Mouse (Mus musculus): ENCODE results near the gene Dolpp1. TPM values are rescaled to one million over a fixed set of nuclear protein-coding genes. Genes with fewer than 3 reads are reported as not detected.

Gene Dolpp1
- polyA plus RNA-seq, 1 experiment from 2014 or later: 16.8 TPM

DNA sequence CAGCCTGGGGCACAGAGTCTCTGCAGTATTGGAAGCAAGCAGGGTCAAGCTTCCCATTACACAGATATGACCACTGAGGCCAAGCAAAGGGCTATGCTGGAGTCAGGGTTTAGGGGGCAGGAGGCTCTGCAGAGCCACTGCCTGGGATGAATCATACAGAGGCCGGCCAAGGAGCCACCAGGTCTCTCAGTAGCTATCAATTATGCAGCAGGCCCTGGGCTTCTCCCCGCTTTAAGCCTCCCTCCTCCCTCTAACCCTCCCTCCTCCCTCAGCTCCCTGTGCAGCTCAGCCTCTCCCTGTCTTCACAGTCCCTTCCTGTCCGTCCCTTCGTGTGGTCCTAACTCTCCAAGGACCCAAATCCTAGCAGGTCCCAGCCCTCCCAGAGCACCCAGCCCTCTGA lies 35.8 kb upstream of the Dolpp1 start:
- H3K9me3 ChIP-seq (ENCODE audit: control insufficient read depth, low read length): no peaks in the 10 kb centered on the region
- 0 out of 2 replicates have a peak overlapping the region, but pooled peaks have one; percentile 77 for H3K9ac ChIP-seq (ENCODE audit: low read length)
- no peak for ATAC-seq (ENCODE audit: insufficient number of reproducible peaks, insufficient read depth, low FRiP score, low read depth)
- 47% methylated on average over 4 of the region's 4 CpGs for WGBS
- H3K36me3 ChIP-seq (ENCODE audit: control insufficient read depth, insufficient read depth, low read length): peaks cover 36% of the 10 kb centered on the region
- H3K4me1 ChIP-seq (ENCODE audit: control insufficient read depth in 2 of 2, insufficient read depth in 2 of 2, low read length in 2 of 2): peaks cover 21 to 33% of the 10 kb centered on the region in 2 experiments
- H3K27ac ChIP-seq (replicated peaks in 1 of 2; ENCODE audit: control insufficient read depth in 1 of 2, insufficient read depth in 1 of 2, low read depth in 2 of 2, low read length in 2 of 2): peak overlapping the region in 1 of 2 experiments; percentile 89; a peak in 2 of 4 replicates
- H3K4me3 ChIP-seq (ENCODE audit: control insufficient read depth in 1 of 2, insufficient read depth in 1 of 2, low read depth in 1 of 2, low read length in 2 of 2): no peak overlapping the region
- no peaks in the 10 kb centered on the region for H3K27me3 ChIP-seq (ENCODE audit: control insufficient read depth, insufficient read depth, low read length)
- H3K4me2 ChIP-seq (ENCODE audit: low read length): no peak overlapping the region; the same call in 1 of the 2 replicates

DNA sequence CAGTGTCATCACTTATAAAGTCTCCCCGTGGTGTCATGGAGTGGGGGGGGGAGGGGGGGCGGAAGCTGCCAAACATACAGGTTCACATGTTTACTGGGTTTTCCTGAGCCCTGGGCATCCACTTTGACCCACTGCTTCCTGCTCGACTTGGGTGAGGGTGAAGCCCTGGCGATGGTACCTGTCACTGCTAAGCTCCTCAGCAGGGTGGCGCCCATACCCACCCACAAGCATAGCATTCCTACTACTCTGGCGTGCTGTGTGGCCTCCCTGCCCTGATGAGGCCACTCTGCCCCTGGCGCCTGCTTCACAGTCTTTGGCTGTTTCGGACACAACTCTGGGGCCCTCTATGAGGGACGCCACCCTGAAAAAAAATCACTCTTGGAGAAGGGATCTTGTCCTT lies 35.1 kb upstream of the Dolpp1 start:
- 41% methylated on average over 9 of the region's 9 CpGs for WGBS
- Histone ChIP-seq H3K9me3 (ENCODE audit: control insufficient read depth, low read length) (no peaks in the 10 kb centered on the region), H3K4me1 (ENCODE audit: control insufficient read depth in 2 of 2, insufficient read depth in 2 of 2, low read length in 2 of 2) (peaks cover 21 to 33% of the 10 kb centered on the region in 2 experiments), H3K9ac (ENCODE audit: low read length) (peak overlapping the region; percentile 77; the same call in 1 of the 2 replicates), H3K4me2 (ENCODE audit: low read length) (peak overlapping the region; percentile 89), H3K4me3 (ENCODE audit: control insufficient read depth in 1 of 2, insufficient read depth in 1 of 2, low read depth in 1 of 2, low read length in 2 of 2) (peak overlapping the region in 1 of 2 experiments; percentile 60; a peak in 1 of 4 replicates), H3K27me3 (ENCODE audit: control insufficient read depth, insufficient read depth, low read length) (no peaks in the 10 kb centered on the region), H3K36me3 (ENCODE audit: control insufficient read depth, insufficient read depth, low read length) (peaks cover 36% of the 10 kb centered on the region), H3K27ac (replicated peaks in 1 of 2; ENCODE audit: control insufficient read depth in 1 of 2, insufficient read depth in 1 of 2, low read depth in 2 of 2, low read length in 2 of 2) (peak overlapping the region; percentile 72 to 89)
- no peak for ATAC-seq (ENCODE audit: insufficient number of reproducible peaks, insufficient read depth, low FRiP score, low read depth)

DNA sequence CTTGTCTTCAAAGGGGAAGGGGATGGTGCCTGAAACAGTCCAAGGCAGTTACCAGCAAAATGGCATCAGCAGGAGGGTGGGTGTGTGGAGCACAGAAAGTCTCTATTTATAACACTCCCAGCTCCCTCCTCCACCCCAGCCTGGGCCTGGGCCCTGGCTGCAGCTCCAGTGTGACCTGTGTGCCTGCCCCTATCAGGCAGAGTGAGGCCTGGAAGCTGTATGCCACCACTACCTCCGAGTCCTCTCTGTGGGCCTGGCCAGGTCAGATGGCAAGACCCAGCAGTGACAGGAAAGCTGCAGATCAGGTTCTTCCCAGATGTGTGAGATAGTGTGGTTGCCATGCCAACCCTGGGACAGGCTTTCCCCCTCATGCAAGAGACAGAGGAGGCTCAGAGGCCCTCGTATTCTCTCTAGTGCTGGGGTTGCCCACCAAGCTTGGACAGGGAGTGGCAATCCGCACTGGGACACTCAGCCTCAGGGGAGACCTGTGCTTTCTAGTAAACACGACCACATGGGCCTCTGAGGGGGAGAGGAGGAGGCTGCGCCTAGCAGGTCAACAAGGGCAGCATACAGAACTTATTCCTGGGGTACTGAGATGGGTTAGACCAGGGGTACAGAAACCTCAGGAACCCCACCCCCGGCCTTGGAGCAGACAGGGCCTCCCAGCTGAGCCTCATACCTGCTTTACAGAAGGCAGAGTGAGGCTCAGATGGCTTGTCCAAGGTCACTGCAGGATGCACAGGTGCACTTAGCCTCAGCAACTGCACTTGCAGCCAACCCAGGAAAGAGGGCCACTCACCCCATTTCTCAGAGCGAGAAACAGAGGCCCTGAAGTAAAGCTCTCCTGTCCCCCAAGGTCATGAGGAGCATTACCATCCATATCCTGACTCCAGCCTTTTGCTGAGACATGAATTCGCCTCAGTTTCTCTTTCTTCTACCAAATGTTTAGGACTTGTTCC lies 34.2 kb upstream of the Dolpp1 start:
- Histone ChIP-seq H3K27me3 (ENCODE audit: control insufficient read depth, insufficient read depth, low read length) (no peaks in the 10 kb centered on the region), H3K9ac (ENCODE audit: low read length) (peak overlapping the region; percentile 77), H3K36me3 (ENCODE audit: control insufficient read depth, insufficient read depth, low read length) (peaks cover 27% of the 10 kb centered on the region), H3K4me2 (ENCODE audit: low read length) (peak overlapping the region; percentile 89), H3K4me3 (ENCODE audit: control insufficient read depth in 1 of 2, insufficient read depth in 1 of 2, low read depth in 1 of 2, low read length in 2 of 2) (peak overlapping the region; percentile 60 to 83), H3K4me1 (ENCODE audit: control insufficient read depth in 2 of 2, insufficient read depth in 2 of 2, low read length in 2 of 2) (peaks cover 21 to 33% of the 10 kb centered on the region in 2 experiments), H3K9me3 (ENCODE audit: control insufficient read depth, low read length) (0 out of 2 replicates have a peak, but pooled peaks cover 3% of the 10 kb centered on the region), H3K27ac (replicated peaks in 1 of 2; ENCODE audit: control insufficient read depth in 1 of 2, insufficient read depth in 1 of 2, low read depth in 2 of 2, low read length in 2 of 2) (peak overlapping the region; percentile 72 to 89)
- WGBS: 41% methylated on average over 8 of the region's 8 CpGs
- no peak; the same call in 1 of the 2 replicates for ATAC-seq (ENCODE audit: insufficient number of reproducible peaks, insufficient read depth, low FRiP score, low read depth)

DNA sequence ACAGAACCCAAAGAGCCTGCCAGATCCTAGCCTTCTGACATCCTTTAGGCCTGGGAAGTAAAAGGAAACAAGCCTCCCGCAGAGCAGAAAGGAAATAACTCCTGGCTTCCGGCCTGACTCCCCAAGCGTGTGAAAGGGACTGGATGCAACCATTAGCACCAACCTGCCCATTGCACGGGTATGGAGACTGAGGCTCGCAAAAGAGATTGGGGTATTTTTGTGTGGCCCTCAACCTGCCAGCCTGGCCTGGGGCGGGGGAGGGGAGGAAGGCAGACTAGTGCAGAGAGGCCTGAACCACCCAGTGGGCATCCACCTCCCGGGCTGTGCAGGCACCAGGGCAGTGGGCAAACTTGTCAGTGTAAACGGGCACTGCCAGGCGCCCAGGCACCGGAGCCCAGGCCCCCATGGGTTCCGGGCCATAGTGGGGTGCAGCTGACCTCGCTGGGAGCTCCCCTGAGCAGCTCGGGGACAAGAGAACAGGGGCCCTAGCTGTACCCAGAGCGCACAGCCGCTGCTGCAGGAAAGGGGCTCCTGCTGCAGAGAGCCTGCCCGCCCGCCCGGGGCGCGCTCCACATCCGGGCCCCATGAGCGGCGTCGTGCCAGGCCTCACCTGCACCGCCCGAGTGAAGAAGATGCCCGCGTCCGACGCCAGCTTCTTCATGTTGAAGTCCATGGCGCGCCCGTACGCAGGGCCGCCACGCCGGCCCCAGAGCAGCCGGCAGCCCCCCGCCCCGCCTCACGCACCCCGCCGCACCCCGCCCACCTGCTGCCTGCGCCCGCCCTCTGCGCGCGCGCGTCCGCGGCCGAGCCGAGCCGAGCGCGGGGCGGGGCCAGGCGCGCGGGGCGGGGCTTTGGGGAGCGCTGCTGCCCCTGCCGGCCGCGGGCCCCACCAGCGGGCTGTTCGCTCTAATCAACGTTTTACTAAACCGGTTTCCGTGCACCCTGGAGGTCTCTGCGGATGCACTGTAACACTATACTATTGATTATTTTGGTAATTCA lies 33.2 kb upstream of the Dolpp1 start, which contains the start of gene Sh3glb2:
TSS of gene Sh3glb2 (minus strand) at position 805 of the 999 bp plus-strand sequence.
- H3K4me1 ChIP-seq (ENCODE audit: control insufficient read depth in 2 of 2, insufficient read depth in 2 of 2, low read length in 2 of 2): peaks cover 21 to 33% of the 10 kb centered on the region in 2 experiments
- peak within 1 kb of the TSS; percentile 60 to 83 for H3K4me3 ChIP-seq (ENCODE audit: control insufficient read depth in 1 of 2, insufficient read depth in 1 of 2, low read depth in 1 of 2, low read length in 2 of 2)
- ATAC-seq (ENCODE audit: insufficient number of reproducible peaks, insufficient read depth, low FRiP score, low read depth): peak; percentile 71
- H3K27me3 ChIP-seq (ENCODE audit: control insufficient read depth, insufficient read depth, low read length): no peaks in the 10 kb centered on the region
- H3K36me3 ChIP-seq (ENCODE audit: control insufficient read depth, insufficient read depth, low read length): peaks cover 17% of the 10 kb centered on the region
- peak within 1 kb of the TSS; percentile 89 for H3K4me2 ChIP-seq (ENCODE audit: low read length)
- peak within 1 kb of the TSS; percentile 77 for H3K9ac ChIP-seq (ENCODE audit: low read length)
- WGBS: 2% methylated on average over 63 of the region's 73 CpGs
- 0 out of 2 replicates have a peak, but pooled peaks cover 3% of the 10 kb centered on the region for H3K9me3 ChIP-seq (ENCODE audit: control insufficient read depth, low read length)
- H3K27ac ChIP-seq (replicated peaks in 1 of 2; ENCODE audit: control insufficient read depth in 1 of 2, insufficient read depth in 1 of 2, low read depth in 2 of 2, low read length in 2 of 2): peak within 1 kb of the TSS; percentile 72 to 89

DNA sequence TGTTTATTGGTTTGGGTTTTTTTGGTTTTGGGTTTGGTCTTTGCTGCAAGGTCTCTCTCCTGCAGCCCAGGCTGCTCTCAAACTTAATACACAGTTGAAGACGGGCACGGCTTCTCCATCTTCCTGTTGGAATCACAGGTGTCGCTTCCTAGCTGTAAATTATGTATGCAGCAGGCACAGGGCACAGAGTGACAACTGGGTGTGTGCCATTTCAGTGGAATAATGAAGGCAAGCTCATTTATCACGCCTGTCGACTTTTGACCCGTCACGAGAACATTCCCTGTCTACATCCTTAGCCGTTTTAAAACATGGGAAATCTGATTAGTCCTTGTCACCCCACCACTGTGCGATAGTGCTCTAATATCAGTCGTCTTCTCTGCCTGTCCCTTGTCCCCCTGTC lies 31.4 kb upstream of the Dolpp1 start:
- Histone ChIP-seq H3K27me3 (ENCODE audit: control insufficient read depth, insufficient read depth, low read length) (no peaks in the 10 kb centered on the region), H3K27ac (replicated peaks in 1 of 2; ENCODE audit: control insufficient read depth in 1 of 2, insufficient read depth in 1 of 2, low read depth in 2 of 2, low read length in 2 of 2) (no peak overlapping the region), H3K4me3 (ENCODE audit: control insufficient read depth in 1 of 2, insufficient read depth in 1 of 2, low read depth in 1 of 2, low read length in 2 of 2) (no peak overlapping the region), H3K9ac (ENCODE audit: low read length) (no peak overlapping the region), H3K4me1 (ENCODE audit: control insufficient read depth in 2 of 2, insufficient read depth in 2 of 2, low read length in 2 of 2) (peaks cover 28 to 40% of the 10 kb centered on the region in 2 experiments), H3K9me3 (ENCODE audit: control insufficient read depth, low read length) (0 out of 2 replicates have a peak, but pooled peaks cover 3% of the 10 kb centered on the region), H3K36me3 (ENCODE audit: control insufficient read depth, insufficient read depth, low read length) (peaks cover 3% of the 10 kb centered on the region; the same call in 1 of the 2 replicates), H3K4me2 (ENCODE audit: low read length) (no peak overlapping the region)
- no peak for ATAC-seq (ENCODE audit: insufficient number of reproducible peaks, insufficient read depth, low FRiP score, low read depth)
- 80% methylated on average over 10 of the region's 10 CpGs for WGBS

DNA sequence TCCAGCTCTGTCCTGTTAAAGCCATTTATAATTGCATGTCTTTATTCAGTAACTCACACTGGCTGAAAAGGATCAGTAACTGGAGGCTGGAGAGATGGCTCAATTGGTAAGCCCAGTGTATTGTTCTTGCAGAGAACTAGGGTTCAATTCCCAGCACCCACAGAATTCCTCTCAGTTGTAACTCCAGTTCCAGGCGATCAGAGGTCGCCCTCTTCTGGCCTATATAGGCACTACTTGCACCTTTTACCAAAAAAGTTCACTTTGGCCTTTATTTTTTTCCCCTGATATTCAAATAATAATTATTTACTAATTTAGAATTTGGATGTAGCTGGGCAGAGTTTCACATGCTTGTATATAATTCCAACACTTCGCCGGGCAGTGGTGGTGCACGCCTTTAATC lies 29.2 kb upstream of the Dolpp1 start:
- Histone ChIP-seq H3K36me3 (ENCODE audit: control insufficient read depth, insufficient read depth, low read length) (peaks cover 14% of the 10 kb centered on the region), H3K9me3 (ENCODE audit: control insufficient read depth, low read length) (0 out of 2 replicates have a peak, but pooled peaks cover 3% of the 10 kb centered on the region), H3K4me3 (ENCODE audit: control insufficient read depth in 1 of 2, insufficient read depth in 1 of 2, low read depth in 1 of 2, low read length in 2 of 2) (no peak overlapping the region), H3K27me3 (ENCODE audit: control insufficient read depth, insufficient read depth, low read length) (no peaks in the 10 kb centered on the region), H3K4me1 (ENCODE audit: control insufficient read depth in 2 of 2, insufficient read depth in 2 of 2, low read length in 2 of 2) (peaks cover 21 to 29% of the 10 kb centered on the region in 2 experiments), H3K27ac (replicated peaks in 1 of 2; ENCODE audit: control insufficient read depth in 1 of 2, insufficient read depth in 1 of 2, low read depth in 2 of 2, low read length in 2 of 2) (no peak overlapping the region), H3K4me2 (ENCODE audit: low read length) (no peak overlapping the region), H3K9ac (ENCODE audit: low read length) (no peak overlapping the region)
- no peak for ATAC-seq (ENCODE audit: insufficient number of reproducible peaks, insufficient read depth, low FRiP score, low read depth)
- WGBS: 69% methylated on average over 5 of the region's 5 CpGs

Measured in heart, embryonic 14.5 days (tissue).